Mouse (Mus musculus) E14TG2a.4 (cell line): ENCODE measurements around the gene Rap1b.

Experiments used
- CTCF ChIP-seq: conservative IDR thresholded peaks from 2 replicates; pipeline ENCODE4 v1.5.1; 2014; ENCODE audit warnings: low read length
- NANOG ChIP-seq: IDR thresholded peaks from 2 replicates; pipeline ENCODE4 v1.6.1; 2014; ENCODE audit warnings: borderline replicate concordance, low read length, mixed read lengths

- no peak for TF ChIP-seq CTCF
- no peak for TF ChIP-seq NANOG
Measured at GRCm38 (mm10) chr10:117764598-117764997, 81.2 kb downstream of the Rap1b start.
